Mouse (Mus musculus): ENCODE measurements around the gene Gbp4. TPM values are rescaled to one million over a fixed set of nuclear protein-coding genes. Genes with fewer than 3 reads are reported as not detected.
A peak's percentile ranks its signal among the peaks of the same experiment; 100 is the strongest.
"Not testable (repeated sequence)": the region's sequence is repeated elsewhere in the genome, so short reads cannot be mapped to it uniquely, and the experiment has no call there.

Gbp4 gene
- total RNA-seq, 2 experiments from 2014 or later: 1.0 to 1.7 TPM

DNA sequence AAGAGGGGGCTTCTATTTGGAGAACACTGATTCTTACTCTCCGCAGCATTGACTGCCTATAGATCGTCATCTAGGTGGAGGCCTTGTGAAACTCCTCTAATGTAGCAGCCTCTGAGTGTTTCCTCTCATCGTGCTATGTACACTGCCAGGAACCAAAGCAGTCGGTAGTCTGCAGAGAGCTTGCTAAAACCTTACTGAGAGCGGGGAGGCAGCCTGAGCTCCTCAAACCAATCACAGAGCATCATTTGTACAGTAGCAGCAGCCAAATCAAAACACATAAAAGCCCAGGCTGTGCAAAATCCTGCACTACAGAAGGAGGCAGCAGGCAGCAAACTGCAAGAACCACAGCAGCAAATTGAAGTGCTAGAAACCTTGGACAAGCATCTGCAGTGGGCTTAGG is 25.7 kb downstream of the Gbp4 start:
- Histone ChIP-seq H3K27ac (no peak overlapping the region), H3K4me3 (no peak overlapping the region)
- no peak for TF ChIP-seq CTCF (conservative IDR thresholded peaks at IDR 0.05)
- no peak for DNase-seq (ENCODE audit: low spot score in 2 of 2)

DNA sequence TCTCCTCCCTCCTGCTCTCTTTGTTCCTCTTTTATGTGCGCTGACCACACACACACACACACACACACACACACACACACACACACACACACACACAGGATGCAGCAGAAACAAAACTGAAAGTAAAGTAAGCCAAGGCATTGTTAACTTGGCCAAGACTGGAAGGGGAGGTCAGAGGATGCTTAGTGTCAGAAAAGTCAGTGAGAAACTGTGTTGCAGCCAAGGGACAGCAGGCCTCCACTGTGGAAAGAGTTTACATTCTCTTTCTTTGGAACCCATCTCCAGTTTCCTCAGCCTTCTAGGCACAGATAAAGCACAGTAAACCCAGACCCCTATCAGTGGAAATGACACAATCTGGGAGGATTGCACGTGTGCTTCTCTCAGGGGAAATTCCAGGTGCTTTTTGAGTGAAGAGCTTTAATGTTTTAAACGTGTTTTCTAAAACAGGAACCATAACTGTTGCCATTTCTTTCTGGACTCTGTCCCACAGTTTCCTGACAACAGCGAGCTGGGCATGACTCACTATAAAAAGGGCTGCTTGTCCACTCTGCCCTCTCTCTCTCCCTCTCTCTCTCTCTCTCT is 29.0 kb downstream of the Gbp4 start:
- not testable (repeated sequence) for H3K27ac ChIP-seq; H3K4me3 ChIP-seq; DNase-seq (ENCODE audit: low spot score in 2 of 2)

DNA sequence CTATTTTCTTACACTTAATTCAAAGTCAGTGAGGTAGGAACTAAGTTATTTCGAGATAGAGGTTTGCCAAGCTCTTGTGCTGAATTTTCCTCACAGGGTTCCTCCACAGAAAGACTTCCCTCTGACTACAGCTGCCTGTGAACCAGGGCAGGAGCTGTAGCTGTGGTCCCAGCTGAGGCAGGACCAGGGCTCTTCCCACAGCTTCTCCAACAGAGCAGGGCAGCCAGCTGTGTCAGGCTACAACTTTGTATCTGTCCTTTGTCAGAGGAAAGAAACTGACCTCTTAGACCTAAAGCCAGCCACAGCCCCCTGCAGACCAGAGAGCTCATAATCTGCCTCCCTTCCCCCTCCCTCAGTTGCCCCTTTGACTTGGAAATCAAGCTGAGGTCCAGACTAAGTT is 29.6 kb downstream of the Gbp4 start:
- peak overlapping the region; percentile 23; the same call in 1 of the 2 replicates for H3K27ac ChIP-seq
- not testable (repeated sequence) for DNase-seq (ENCODE audit: low spot score in 2 of 2); H3K4me3 ChIP-seq

DNA sequence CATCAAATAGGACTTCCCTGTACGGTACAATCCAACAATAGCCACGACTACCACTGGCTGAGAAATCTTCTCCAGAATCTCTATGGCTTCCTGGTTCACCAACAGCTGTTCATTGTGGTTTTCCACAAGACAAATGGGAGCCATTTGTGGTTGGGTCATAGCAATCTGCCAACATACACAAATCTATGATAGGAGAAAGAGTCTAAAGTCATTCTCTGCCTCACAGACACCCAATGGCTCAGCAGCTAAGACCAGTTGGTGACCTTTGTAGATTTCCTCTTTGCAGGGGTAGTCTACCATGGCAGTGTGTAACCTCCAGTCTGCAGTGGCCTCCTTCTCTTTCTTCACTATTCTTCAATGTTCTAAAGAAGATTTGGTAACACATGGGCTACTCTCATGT is 33.7 kb downstream of the Gbp4 start:
- DNase-seq (ENCODE audit: low spot score in 2 of 2); H3K27ac ChIP-seq; H3K4me3 ChIP-seq: not testable (repeated sequence)

DNA sequence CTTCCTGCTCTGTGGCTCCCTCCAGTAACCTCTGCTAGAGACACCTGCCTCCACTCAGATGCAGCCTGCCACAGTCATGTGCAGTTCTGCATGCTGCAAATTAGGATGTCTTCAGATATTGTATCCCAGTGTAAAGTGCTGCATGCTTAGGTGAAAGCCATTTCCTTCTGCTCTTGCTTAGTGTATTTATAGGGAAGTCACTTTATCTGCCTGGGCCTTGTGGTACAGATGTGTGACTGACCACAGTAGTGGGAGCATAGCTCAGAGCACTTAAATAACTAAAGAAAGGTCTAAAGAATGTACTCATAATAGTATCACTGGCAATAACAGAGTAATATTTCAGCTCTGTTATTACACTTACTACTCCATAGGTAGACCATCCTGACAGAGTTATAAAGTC is 57.5 kb downstream of the Gbp4 start:
- H3K4me3 ChIP-seq: no peak overlapping the region
- DNase-seq (ENCODE audit: low spot score in 2 of 2): no peak
- TF ChIP-seq CTCF (conservative IDR thresholded peaks at IDR 0.05): no peak
- H3K27ac ChIP-seq: no peak overlapping the region

- H3K27ac ChIP-seq; H3K4me3 ChIP-seq; DNase-seq (ENCODE audit: low spot score in 2 of 2): not testable (repeated sequence)
These were observed 71.0 kb downstream of the Gbp4 start for GRCm38 (mm10) chr5:105068356-105068755.

Other genes with a start within 250 kb of the Gbp4 start
- gene Abcg3, start 156.9 kb downstream of the Gbp4 start, total RNA-seq (2021): under 1 TPM in 1 of 2 experiments, not detected in 1; 0.15 TPM
- gene Gbp9, start within 50 bp of the Gbp4 start, total RNA-seq (2021): 1 to 10 TPM; 1.3 to 2.2 TPM
- under 1 TPM in 1 of 2 experiments, not detected in 1; 0.15 TPM for gene Gbp8, start within 50 bp of the Gbp4 start, total RNA-seq (2021)
- gene Gbp10, start 99.9 kb upstream of the Gbp4 start, total RNA-seq (2021): not detected
- gene Gm43302, start 154.1 kb upstream of the Gbp4 start, total RNA-seq (2021): not detected
- gene Gbp6, start 154.1 kb upstream of the Gbp4 start, total RNA-seq (2021): under 1 TPM; 0.59 to 0.90 TPM

Data from layer of hippocampus, adult 2 months (tissue).